Mouse (Mus musculus): ENCODE data around the gene Gm10718.
"Not testable (repeated sequence)": the region's sequence is repeated elsewhere in the genome, so short reads cannot be mapped to it uniquely, and the experiment has no call there.

Gm10718 gene

GRCm38 (mm10) chr9:3026136-3026535 is 2.8 kb downstream of the Gm10718 start:
- not testable (repeated sequence) for DNase-seq

- not testable (repeated sequence) for DNase-seq
Observed at GRCm38 (mm10) chr9:3026741-3027140, 3.4 kb downstream of the Gm10718 start.

GRCm38 (mm10) chr9:3027200-3027599 is 3.9 kb downstream of the Gm10718 start:
- not testable (repeated sequence) for DNase-seq

- peak; percentile 8 for DNase-seq
Observed at GRCm38 (mm10) chr9:3029276-3030000, 6.1 kb downstream of the Gm10718 start.

GRCm38 (mm10) chr9:3030677-3031318 is 7.5 kb downstream of the Gm10718 start:
- DNase-seq = not testable (repeated sequence)

GRCm38 (mm10) chr9:3034299-3034698 is 11.0 kb downstream of the Gm10718 start, which contains the start of gene Gm17535:
Gene Gm17535, plus strand, starts transcription at chr9:3034599.
- DNase-seq = not testable (repeated sequence)

- not testable (repeated sequence) for DNase-seq
Observed at GRCm38 (mm10) chr9:3036577-3036976, 13.2 kb downstream of the Gm10718 start, which contains the start of gene Gm10715. Gene Gm10715, plus strand, starts transcription at chr9:3036877.

- DNase-seq = not testable (repeated sequence)
Observed at GRCm38 (mm10) chr9:3038161-3038560, 14.8 kb downstream of the Gm10718 start.

Measured in cerebellum, adult 8-10 months (tissue).